Mouse (Mus musculus) left cerebral cortex, postnatal 14 days (tissue): Measurements from ENCODE around the gene Adgrl2. TPM values are rescaled to one million over a fixed set of nuclear protein-coding genes. Genes with fewer than 3 reads are reported as not detected.
A peak's percentile ranks its signal among the peaks of the same experiment; 100 is the strongest.

ENCODE experiments used
- DNase-seq, 2 experiments: peaks; one replicate each; pipeline ENCODE4 v3.0.0; 2021 to 2022; ENCODE audit warnings: low spot score in 2 of 2, mixed read lengths in 1 of 2
- intact Hi-C: fragments of 180-260 bp; cut with DNase I; formaldehyde crosslinking; loops from one replicate; pipeline ENCODE4 v1.15.1; 2025
- long read RNA-seq, 2 experiments: library from polyadenylated mRNA; stranded (forward); transcript quantifications; one replicate each; pipeline ENCODE4 v2.0.0; 2021
- total RNA-seq, 2 experiments: library from RNA; stranded (reverse); gene quantifications; 2 replicates each; pipeline ENCODE4 v1.2.3; 2021

The Adgrl2 gene
- 100 to 1,000 TPM; 142 to 151 TPM for total RNA-seq
- long read RNA-seq, experiment 1, full-length matches to known transcripts, result 1 of 32 reads
- long read RNA-seq, experiment 1, partial matches to known transcripts, result 14 of 32 reads
- long read RNA-seq, experiment 1, other reads (novel, unspliced or antisense), result 17 of 32 reads
- long read RNA-seq, experiment 2, full-length matches to known transcripts, result 3 of 24 reads
- long read RNA-seq, experiment 2, partial matches to known transcripts, result 11 of 24 reads
- long read RNA-seq, experiment 2, other reads (novel, unspliced or antisense), result 10 of 24 reads

DNA sequence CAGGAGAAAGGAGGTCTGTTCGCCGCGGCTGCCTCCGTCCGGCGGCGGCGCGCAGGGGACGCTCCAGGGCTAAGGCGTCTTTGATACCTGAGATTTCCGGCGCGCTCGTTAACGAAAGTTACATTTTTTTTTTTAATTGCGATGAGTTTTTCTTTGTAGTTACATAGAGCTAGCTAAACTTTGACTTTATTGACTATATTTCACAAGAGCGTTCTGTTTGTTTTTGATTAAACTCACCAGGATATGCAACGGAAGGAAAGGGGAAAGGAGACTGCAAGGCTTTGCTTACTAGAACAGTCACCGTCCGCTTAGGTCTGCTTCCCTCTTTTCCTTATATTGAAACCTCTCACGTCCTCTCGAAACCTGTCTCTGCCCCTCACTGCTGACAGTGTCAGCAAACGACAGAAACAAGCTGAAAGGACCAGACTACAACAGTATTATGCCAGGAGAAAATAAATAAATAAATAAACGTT is at the start of gene Adgrl2:
TSS of gene Adgrl2 (minus strand) at position 25 of the 473 bp plus-strand sequence.
- no peak for DNase-seq
- intact Hi-C loops, result loop anchor here (10.0 kb wide), 1 partner anchor 84 kb away; no protein-coding TSS in a partner anchor

DNA sequence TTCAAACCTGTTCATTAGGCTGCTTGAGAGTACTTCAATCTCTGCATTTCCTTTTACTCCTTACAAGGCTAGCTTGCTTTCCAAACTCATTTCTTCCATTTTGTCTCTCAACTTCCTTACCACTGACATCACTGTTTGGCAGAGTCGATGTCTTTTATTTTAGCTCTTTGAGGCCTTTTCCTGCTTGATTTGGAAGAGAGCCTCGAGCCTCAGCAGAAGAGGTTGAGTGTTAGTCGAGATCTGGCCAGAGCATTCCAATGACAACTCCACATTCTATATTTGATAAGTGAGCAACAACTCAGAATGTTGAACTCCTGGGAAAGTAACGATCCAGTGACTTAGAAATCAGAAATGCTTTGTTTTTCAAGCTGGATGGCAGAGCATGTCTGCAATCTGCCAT is 48.4 kb upstream of the Adgrl2 start:
- no peak for DNase-seq
- intact Hi-C loops, result no loop called here

DNA sequence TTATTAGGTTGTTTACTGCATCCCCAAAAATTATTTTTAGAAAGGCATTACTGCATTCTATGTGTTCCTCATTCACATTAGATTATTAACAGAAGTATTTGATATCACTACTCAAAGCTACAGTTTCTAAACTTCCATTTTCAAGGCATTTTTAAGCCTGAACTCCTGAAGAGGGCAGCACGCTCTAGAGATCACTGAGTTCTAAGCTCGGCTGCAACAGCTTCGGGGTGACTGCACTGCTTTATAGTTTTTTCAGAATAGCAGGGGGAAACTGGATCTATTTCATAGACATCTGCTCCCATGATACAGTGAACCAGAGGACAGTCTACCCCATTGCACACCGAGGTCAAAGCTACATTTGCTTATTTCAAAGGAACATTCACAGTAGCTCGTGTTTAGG is 29.6 kb upstream of the Adgrl2 start:
- intact Hi-C loops, result no loop called here
- DNase-seq, result no peak

DNA sequence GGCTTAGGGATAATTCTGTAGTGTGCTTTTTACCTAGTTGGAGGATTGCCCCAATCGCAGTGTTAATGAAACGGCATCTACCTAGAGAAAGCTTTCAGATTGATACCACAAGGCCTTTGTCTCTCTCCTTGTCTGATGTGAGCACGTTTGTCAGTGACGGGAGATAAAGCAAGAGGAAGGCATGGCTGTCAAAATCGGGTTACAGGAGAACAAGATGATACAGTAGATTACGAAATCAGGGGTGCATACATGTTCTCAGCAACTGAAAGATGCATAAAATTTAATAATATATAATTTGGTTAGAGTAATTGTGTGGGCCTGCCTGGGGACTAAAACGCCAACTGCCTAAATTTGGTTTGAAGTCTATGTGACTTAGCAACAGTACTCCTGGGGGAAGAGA is 19.0 kb upstream of the Adgrl2 start:
- intact Hi-C loops, result no loop called here
- DNase-seq, result no peak

DNA sequence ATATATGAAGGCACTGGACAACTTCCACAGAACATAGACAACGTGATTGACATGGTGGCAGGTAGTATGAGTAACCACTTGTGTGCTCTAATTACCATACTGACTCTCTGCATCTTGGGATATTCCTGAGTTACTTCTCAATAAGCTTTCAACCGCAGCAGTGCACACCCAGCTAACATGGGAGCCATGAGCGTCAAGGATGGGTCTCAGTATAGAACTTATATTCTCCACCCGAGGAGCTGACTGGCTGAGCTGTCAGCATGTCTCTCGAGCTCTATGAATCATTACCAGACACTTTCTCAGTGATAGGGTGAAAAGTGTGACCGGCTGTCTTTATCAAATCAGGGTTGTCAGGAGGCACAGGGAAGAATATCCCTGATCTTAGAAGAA is 18.3 kb upstream of the Adgrl2 start:
- DNase-seq, result no peak
- intact Hi-C loops, result no loop called here

DNA sequence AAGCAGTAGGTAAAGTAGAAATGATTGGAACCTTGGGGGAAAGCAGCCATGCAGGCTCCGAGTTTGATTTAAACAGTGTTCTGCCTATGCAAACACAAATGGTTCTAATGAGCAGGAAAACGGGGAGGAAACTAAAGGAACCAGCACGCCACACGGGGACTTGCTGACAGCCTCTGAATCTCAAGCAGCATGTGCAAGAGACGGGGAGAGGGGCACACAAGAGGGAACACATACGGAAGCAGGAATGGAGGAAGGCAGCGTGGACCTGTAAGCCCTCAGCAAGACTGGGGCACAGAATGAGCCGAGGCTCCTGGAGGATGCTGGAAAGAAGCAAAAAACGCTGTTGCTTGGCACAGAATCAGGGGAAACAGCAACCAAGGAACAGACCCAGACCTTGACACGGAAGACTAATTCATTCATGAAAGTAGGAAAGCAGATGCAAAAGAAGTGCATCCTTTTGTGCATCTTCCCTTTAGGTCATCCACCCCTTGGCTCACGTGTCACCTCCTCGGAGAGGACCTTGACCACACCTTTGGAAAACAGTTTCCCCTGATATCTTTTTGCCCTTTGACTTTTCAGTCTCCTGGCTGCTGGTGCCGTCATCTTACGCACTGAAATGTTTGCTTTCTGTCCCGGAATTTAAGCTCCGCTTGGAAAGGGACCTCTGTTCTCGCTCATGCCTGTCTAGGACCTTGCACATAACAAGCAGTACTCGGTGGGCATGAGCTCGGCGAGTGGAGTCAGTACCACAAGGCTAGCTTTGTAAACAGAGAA is 17.7 kb upstream of the Adgrl2 start:
- peak in 1 of 2 experiments; percentile 12 for DNase-seq
- intact Hi-C loops, result no loop called here

DNA sequence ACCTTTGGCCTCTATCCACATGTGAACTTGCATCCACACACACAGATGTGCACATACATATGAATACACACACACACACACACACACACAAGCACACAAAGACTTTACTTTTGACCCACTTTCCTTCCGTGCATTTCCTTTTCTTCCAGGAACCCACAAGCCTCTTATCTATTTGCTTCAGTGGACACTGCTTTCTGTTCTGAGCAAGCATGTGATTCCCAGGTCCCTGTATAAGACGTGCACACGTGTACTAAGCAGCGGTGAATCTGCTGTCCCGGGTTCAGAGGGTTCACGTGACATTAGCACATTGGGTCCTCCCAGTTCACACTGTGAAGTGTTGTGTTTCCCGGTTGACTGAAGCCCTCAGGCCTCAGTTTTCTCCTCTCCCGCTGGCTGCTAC is 11.0 kb upstream of the Adgrl2 start:
- intact Hi-C loops, result no loop called here

DNA sequence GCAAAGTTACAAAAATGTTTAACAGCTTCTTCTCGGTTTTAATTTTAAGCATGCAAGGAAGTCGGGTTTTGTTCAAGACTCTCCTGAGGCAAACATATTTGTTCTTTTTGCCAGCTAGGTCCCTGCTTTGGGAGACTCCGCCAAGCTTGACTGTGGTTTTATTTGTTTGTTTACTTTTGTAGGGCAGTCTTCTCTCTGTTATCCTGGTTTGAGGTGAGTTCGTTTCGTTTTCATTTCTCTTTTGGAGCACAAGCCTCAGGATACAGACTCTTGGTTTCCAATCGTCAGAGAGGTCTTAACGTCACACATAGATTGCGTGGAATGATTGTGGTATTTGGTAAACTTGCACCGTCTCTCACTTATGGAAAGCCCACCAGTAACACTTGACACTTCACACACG is 8.3 kb upstream of the Adgrl2 start:
- DNase-seq, result no peak
- intact Hi-C loops, result loop anchor here (10.0 kb wide), 1 partner anchor 76 kb away; no protein-coding TSS in a partner anchor

More for the DNA sequence above, 11.0 kb upstream of the Adgrl2 start:
- no peak for DNase-seq

DNA sequence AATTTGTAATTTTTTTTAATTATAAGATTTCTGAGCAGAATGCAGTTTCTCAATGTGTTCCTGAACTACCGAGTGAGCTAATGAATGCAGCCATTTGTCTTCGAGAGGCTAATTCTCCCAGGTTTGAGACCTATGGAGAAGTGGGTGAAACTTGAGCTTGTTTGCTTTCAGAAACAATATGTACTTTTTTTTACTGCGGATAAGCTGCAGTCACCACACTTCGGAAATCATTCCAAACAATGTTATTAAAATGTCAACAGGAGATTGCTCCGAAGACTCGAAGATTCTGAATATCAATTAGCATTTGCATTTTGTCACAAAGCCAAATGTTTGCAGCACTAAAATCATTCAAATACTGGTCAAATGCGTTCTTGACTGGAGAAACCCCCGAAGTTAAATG is 701 bp upstream of the Adgrl2 start:
- no peak for DNase-seq
- intact Hi-C loops, result loop anchor here (10.0 kb wide), 1 partner anchor 84 kb away; no protein-coding TSS in a partner anchor

DNA sequence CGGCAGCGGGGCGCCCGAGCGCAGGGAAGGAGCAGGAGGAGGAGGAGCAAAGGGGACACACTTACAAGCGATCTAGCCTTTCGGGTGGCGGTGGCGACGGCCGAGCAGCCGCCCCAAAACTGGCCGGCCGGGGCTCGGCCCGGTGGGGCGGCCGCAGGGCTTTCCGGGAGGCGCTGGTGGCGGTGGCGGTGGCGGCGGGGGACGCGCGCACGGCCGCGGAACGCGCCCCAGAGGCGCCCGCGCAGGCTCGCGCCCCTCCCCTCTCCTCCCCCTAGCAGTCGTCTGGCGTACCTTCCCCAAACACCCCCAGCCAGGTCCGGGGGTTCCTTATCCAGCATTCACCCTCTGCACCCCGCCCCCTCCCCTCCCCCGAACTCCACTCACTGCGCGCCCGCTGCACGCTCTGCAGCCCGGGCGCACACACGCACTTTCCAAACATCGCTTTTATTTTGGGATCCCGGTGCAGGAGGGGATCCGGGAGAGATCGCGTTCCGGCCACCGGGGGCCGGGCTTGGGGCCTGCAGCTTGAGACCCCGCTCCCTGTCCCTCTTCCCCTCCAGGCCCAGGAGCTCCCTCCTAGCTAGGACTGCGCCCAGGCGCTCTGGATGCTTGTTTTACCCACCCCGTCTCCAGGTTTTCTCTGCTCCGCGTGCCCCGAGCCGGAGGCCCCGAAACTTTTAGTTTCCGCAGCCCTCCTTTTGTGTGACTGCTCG is 381 bp downstream of the Adgrl2 start:
- peak; percentile 27 to 41 for DNase-seq
- intact Hi-C loops, result loop anchor here (5.0 to 10.0 kb wide), 3 partner anchors 85 to 452 kb away; no protein-coding TSS in a partner anchor

DNA sequence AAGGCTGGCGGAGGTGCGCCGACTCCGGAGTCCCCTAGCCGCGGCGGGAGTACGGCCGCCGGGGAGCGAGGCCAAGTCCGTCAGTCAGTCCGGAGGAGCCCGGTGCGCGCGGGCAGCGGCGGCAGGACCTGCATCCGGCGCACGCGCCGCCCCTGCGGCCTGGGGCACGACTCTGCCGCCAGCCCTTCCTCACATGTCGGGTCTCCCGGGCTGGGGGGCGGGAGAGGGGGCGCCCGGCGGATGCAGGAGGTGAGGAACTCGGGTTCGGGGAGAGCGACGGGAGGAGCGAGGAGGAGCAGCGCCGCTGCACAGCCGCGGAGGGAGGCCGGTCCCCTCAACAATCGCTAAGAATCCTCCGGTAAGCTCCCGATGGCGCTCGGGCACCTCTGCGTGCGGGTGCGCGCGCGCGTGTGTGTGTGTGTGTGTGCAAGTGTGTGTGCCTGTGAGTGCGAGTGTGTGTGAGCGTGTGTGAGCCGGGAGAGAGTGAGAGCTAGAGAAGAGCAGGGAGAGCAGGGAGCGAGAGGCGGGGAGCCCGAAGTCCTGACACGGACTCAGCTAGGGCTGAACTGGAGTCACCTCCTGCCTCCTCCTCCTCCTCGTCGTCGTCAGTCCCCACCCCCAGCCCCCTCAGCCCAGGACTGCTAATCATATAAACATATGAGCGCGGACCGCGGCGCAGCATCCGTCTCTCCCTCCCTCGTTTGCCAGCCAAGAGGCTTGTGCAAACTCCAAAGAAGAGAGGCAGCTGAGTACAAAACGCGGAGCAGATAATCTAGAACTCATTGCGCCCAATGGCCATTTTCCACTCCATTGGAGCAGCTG is 1.1 kb downstream of the Adgrl2 start:
- peak; percentile 78 to 84 for DNase-seq
- intact Hi-C loops, result loop anchor here (5.0 kb wide), 2 partner anchors 122 to 453 kb away; no protein-coding TSS in a partner anchor

DNA sequence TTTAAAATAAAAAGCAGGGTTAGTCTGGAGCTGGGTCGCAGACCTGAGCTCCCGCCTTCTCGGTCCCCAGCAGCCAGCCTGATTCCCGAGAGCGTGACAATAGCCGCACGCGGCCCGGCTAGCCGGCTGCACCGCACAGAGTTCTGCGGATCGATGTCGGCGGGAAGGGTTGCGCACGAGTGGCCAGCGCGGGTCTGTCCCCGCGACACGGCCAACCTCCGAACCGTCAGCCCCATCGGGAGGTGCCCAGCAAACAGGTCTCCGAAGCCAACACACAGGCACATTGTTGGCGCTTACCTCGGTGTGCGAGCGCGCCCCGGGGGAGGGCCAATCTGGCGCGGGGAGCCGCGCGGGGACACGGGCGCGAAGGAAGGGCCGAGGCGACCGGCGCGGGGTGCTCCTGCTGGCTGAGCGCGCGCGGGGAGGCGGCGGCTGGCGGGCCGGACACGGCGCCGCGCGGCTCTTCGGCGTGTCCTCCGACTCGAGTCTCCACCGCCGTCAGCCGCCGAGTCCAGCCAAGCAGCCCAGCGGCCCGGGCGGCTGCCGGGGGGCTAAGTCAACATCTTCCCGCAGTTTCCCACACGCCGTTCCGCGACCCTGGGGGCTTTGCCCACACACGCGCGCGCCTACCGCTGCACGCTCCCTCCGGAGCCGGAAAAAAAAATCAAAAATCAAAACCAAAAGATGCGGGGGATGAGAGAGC is 1.9 kb downstream of the Adgrl2 start:
- peak in 1 of 2 experiments; percentile 27 for DNase-seq
- intact Hi-C loops, result loop anchor here (5.0 kb wide), 2 partner anchors 121 to 454 kb away; no protein-coding TSS in a partner anchor

DNA sequence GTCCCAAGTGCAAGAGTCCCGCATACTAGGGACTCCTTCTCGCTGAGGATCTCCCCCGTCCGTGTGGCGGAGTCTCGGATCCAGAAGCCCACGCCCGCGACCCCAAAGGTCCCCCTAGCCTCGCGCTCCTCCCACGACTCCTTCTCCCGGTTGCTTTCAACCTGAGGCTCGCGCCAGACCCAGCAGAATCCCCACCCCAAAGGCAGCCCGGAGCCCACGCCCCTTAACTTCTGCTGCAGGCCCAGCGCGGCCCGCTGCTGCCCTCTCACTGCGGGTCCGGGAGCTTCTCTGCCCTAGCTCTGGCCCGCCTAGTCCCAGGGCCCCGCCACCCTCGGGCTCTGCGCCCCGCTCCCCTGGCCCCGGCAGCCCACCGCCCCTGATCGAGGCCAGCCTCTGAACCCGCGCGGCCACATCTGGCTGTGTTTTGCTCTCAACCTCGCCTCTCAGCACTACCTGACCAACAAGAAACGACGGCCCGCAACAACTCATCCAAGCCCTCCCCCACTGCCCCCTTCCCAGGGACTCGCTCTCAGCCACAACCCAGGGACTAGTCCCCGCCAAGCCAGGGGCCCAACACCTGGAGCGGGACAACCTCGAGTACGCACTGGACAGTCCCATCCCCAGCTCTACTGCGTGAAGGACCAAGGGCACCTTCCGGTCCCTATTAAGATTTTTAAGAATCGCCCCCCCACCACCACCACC is 2.6 kb downstream of the Adgrl2 start:
- intact Hi-C loops, result loop anchor here (5.0 kb wide), 2 partner anchors 120 to 455 kb away; no protein-coding TSS in a partner anchor

DNA sequence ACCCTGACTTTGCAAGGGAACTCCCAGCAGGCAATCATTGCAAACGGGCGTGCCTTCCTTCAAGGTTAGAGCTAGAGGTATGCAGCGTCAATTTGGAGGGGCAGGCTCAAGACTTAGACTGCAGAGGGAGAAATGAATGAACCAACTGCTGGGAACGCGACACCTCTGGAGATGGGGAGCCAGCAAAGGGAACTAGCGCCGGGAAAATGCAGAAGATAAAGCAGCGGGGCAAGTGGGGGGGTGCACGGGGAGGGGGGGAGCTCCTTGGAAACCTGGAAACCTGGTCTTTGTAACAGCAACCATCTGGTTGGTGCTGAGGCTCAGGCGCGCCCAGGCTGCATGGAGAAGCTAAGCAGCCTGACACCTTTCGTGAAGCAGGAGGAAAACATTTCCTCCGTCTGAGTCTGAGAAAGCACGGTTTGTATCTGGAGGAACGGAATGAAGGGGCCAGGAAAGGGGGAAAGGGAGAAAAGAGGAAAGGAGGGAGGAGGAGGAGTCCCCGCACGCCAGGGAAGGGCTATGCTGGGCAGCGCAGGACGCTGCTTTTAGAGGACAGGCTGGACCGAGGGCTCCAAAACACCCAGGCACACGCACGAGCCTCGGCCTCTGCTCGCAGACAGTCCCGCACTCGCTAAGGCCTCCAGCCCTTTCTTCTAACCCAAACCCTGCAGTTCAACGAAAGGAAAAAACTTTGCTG is 3.3 kb downstream of the Adgrl2 start:
- intact Hi-C loops, result loop anchor here (5.0 kb wide), 2 partner anchors 120 to 455 kb away; no protein-coding TSS in a partner anchor
- peak in 1 of 2 experiments; percentile 25 for DNase-seq

More for the DNA sequence above, 2.6 kb downstream of the Adgrl2 start:
- DNase-seq, result peak; percentile 50 to 71

DNA sequence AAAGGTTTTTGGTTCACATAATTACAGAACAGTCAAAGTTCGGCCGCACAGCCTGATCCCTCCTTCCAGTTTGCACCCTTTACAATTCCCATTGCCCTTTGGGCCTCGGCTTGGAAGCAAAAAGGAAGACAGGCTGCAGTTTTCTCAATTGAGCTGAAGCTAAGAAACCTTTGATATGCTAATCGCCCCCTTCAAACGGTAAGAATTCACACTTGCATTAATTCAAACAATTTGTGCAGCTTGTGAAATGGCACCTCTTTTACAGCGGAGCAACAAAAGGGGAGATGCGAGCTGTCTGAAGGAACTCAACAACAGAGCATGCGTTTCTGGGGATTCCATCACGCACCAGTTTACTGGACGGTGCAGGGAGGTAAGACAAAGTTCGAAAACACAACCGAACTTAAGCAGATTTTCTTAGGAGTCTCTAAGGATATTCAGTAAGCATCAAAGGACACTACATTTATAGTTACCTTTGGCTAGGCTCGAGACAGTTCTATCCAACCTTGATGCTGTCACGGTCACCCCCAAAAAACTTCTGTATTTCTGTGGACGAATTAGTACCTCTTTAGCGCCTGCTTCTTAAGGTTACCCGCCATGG is 4.0 kb downstream of the Adgrl2 start:
- DNase-seq, result no peak
- intact Hi-C loops, result loop anchor here (5.0 kb wide), 2 partner anchors 119 to 456 kb away; no protein-coding TSS in a partner anchor

DNA sequence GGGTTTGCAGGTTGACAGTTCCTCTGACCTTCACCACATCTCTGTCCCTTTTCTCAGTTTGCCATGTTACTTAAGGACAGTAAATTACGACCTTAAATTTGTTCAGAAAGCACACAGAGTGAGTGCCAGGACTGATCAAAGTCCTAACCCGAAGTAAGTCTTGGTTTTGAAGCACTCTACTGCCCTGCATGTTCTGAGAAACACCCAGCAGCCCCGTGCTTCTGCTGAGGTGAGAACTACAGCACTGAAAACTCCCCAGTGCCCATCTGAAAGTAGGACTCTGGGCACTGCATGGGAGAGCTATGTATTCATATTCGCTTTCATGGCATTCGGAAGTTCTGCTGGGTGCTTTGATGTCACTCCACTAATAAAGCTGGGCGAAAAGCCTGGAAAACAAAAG is 6.0 kb downstream of the Adgrl2 start:
- intact Hi-C loops, result no loop called here

More for the DNA sequence above, 6.0 kb downstream of the Adgrl2 start:
- no peak for DNase-seq
